Mouse (Mus musculus): Measurements from ENCODE around the gene Olfr1153.

Gene Olfr1153

GRCm38 (mm10) chr2:87894662-87895061, at the start of gene Olfr1153:
Olfr1153 (plus strand) TSS chr2:87894962.
- 69% methylated on average over 1 of the region's 1 CpGs for WGBS

GRCm38 (mm10) chr2:87855562-87855961, 39.2 kb upstream of the Olfr1153 start, which contains the start of gene Olfr1151:
Olfr1151 (plus strand) TSS chr2:87855862.
- 89% methylated on average over 1 of the region's 1 CpGs for WGBS

GRCm38 (mm10) chr2:87866192-87866591, 28.6 kb upstream of the Olfr1153 start, which contains the start of gene Olfr1152:
Olfr1152 (plus strand) TSS chr2:87866492.

GRCm38 (mm10) chr2:87905066-87905465, 10.3 kb downstream of the Olfr1153 start, which contains the start of gene Olfr1154:
Olfr1154 (minus strand) TSS chr2:87905166.
- whole genome bisulfite sequencing = 85% methylated on average over 1 of the region's 1 CpGs

- 100% methylated on average over 1 of the region's 1 CpGs for WGBS
These were observed 50.3 kb downstream of the Olfr1153 start, which contains the start of gene Olfr1155 for GRCm38 (mm10) chr2:87945037-87945436. Olfr1155 (minus strand) TSS chr2:87945137.
